Mouse (Mus musculus) heart, postnatal 36 days (tissue): Measurements from ENCODE around the gene P2ry6. TPM values are rescaled to one million over a fixed set of nuclear protein-coding genes. Genes with fewer than 3 reads are reported as not detected.
A peak's percentile ranks its signal among the peaks of the same experiment; 100 is the strongest.

Experiments used
- DNase-seq, 2 experiments: peaks; one replicate each; pipeline ENCODE4 v3.0.0; 2021 to 2022
- intact Hi-C: fragments of 180-260 bp; cut with DNase I; formaldehyde crosslinking; loops from one replicate; pipeline ENCODE4 v1.15.1; 2025
- total RNA-seq, 2 experiments: library from RNA; stranded (reverse); gene quantifications; 2 replicates each; pipeline ENCODE4 v1.2.3; 2021

P2ry6 gene
- total RNA-seq, 2 experiments from 2014 or later: 4.3 to 4.7 TPM

DNA sequence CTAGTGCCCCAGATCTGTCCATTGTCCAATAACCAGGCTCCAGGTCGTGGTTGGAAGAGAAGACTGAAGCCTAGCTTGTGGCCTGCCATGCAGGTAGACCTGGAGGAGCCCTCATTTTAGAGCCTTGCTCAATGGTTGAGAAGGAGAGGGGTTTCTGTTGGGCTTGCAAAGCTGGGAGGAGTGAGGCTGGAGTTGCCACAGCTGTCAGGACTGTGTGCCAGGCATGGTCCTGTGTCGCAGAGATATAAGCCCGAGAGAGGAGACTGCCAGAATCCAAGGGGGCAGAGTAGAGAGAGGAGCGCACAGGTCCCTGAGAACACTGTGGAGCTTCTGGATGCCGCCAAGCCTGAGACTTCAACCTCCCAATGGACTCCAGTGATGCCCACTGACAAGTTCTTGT, 29.7 kb downstream of the P2ry6 start:
- intact Hi-C loops: loop anchor here (5.0 kb wide), 1 partner anchor 33 kb away; no protein-coding TSS in a partner anchor
- DNase-seq: no peak

DNA sequence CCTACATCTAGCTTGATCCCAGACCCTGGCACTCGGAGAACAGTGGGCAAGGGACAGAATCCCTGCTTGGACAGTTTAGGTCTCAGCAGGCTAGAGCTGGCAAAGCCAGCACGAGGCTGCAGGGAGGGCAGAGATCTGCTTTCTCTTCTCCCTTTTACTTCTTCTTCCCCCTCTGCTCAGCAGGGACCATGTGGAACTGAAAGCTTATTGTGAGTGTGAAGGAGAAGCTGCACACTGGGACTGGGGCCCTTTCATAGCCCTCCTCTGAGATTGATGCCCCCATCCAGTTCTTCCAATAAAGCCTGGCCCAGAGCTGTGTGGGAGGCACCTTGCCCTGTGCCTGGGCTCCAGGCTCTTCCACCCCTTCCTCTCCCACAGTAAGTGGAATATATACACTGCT, 30.1 kb downstream of the P2ry6 start:
- no peak for DNase-seq

DNA sequence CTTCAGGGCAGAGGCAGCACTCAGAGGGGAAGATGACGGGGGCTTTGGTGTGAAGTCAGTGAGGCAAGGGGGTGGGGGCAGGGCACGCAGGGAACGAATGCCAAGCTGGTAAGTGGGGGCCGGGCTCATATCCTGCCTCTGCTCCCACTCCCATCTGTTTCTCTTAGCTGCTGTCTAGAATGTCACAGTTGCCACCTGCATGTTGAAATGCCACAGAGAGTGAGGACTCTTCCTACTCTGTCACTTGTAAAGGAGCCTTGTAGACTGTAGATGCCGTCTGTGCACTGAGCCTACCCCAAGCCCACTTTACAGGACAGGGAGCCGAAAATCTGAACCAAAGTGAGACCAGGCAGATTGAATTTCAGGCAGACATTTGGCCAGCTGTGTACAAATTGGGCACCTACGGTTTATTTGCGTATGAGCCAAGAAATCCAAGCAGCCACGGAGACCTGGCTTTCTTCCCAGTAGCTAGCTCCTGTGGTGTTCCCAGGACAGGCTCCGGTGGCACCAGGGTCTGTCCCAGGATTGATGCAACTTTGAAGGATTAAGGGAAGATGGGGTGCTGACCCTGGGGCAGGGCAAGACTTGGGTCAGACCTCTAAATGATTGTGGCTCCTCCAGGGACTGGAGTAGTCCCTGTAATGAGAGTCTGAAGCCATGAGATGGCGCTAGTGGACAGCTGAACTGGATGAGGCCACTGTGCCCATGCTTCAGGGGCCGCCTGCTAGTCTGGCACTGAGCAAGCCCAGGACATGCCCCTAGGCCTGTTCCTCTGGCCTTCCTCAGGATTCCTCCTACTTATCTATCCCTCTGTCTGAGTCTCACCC, 31.4 kb downstream of the P2ry6 start:
- intact Hi-C loops: loop anchor here (1.0 to 5.0 kb wide), 3 partner anchors 22 to 109 kb away; no protein-coding TSS in a partner anchor
- DNase-seq: peak; percentile 70 to 71

More for the DNA sequence above, 30.1 kb downstream of the P2ry6 start:
- intact Hi-C loops: loop anchor here (5.0 kb wide), 1 partner anchor 33 kb away; no protein-coding TSS in a partner anchor

- intact Hi-C loops: loop anchor here (5.0 kb wide), 1 partner anchor 36 kb away; no protein-coding TSS in a partner anchor
These were observed 33.3 kb downstream of the P2ry6 start for GRCm38 (mm10) chr7:100941169-100941568.

GRCm38 (mm10) chr7:100938106-100938505, 36.3 kb downstream of the P2ry6 start:
- DNase-seq: no peak
- intact Hi-C loops: no loop called here

More at GRCm38 (mm10) chr7:100941169-100941568, 33.3 kb downstream of the P2ry6 start:
- DNase-seq: no peak

DNA sequence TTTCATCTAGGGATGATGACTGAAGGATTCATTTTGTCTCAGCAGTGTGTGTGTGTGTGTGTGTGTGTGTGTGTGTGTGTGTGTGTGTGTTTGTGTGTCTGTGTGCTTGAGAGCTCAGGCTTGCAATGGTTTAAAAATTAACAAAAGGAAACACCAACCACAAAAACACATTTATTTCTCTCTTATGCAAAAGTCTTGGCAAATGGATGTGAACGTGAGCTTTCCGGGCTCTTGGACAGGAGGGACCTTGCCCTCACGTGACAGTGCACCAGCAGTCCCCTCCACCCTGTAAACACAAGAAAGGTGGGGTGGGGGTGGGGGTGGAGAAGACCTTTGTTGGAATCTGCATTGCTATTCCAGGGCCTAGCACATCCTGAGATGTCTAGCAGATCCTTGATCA, 37.0 kb downstream of the P2ry6 start:
- DNase-seq: no peak
- intact Hi-C loops: no loop called here

GRCm38 (mm10) chr7:100933520-100933919, 40.9 kb downstream of the P2ry6 start:
- intact Hi-C loops: no loop called here
- no peak for DNase-seq

DNA sequence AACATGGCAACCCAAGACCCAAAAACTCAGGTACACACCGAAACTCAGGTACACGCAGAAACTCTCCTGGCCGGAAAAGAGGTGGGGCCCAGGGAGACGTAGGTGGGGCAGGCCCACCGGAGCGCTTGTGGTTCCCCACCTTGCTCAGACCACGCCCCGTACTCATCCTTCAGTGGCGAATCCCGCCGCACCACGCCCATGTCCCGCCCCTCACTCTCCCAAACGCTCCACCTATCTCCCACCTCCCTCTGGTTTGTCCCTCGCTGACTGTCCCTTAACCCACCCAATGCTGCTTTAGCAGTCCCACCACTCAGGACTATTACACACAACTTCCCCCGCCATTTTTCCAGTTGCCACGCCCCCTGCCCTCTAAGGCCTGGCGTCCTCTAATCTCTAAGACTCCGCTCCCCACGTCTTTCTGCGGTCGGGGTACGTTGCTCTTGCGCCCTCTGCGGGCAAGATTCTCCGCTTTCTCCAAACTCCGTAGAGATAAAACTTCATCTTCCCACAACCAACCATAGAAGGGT, 41.9 kb downstream of the P2ry6 start:
- DNase-seq: peak; percentile 87 to 88
- intact Hi-C loops: loop anchor here (1.0 kb wide), 1 partner anchor 25 kb away; no protein-coding TSS in a partner anchor

GRCm38 (mm10) chr7:100931926-100932480, 42.4 kb downstream of the P2ry6 start, which contains the start of gene Arhgef17:
Arhgef17 (minus strand) TSS chr7:100932107.
- DNase-seq: peak; percentile 65 to 72
- intact Hi-C loops: loop anchor here (1.0 kb wide), 1 partner anchor 25 kb away; no protein-coding TSS in a partner anchor

- intact Hi-C loops: no loop called here
- DNase-seq: peak; percentile 66 to 73
These were observed 43.0 kb downstream of the P2ry6 start for GRCm38 (mm10) chr7:100931316-100931925.

DNA sequence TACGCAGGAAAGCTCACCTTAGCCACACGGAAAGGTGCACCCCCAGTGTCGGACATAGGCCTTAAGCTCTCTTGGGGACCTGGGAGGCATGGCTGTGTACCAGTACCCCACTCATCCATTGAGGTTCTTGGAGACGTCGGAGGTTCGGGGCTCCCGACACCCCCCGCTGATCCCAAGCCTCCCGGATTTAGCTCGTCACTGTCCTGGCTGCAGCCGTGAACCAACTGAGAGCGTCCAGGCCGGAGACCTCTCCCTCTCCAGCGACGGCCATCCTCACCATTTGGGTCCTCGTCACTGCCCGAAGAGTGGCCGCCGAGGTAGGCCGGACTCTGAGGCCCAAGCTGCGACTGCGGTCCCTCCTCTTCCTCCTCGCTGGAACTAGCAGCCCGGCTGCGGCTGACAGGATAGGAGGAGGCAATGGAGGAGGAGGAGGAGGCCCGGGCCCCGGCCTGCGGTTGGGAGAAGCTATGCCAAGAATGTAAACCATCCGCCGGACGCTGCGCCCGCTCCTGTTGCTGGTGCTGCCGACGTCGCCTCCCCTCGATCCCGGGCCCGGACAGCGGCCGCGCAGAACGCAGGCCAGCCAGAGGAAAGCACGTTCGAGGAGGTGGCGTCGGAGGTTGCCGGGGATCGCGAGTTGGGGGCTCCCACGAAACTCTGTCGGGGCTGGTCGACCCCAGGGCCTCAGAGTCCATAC, 43.7 kb downstream of the P2ry6 start:
- intact Hi-C loops: no loop called here
- DNase-seq: peak in 1 of 2 experiments; percentile 60

DNA sequence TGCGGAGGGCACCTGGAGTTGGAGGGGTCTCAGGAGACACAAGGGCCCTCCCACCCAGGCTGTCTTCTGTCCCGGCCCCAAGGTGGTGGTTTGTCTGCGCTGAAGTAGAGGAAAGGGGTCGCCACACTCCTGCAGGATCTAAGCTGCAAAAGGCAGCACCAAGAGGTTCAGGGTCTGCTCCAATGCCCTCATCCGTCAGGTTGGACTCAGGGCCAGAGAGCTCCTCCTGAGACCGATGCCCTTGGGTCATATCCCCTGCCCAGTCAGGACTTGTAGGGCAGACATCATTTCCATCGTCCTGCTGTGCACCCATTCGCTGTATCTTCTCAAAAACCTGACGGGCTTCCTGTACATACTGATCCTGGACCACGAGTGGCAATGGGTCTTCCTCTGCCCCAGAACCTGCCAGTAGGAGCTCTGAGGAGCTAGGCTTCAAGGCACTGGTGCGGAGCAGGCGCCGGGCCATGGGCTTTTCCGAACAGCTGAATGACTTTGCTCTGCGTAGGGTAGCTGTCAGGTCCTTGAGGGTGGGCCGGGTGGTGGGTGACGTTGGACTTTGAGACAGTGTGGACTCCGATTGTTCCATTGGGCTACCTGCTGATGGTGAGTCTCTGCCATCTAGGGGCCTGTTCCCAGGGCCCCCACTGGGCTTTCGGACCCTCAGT, 44.7 kb downstream of the P2ry6 start:
- no peak for DNase-seq
- intact Hi-C loops: no loop called here

GRCm38 (mm10) chr7:100928456-100928855, 46.0 kb downstream of the P2ry6 start:
- no peak for DNase-seq

GRCm38 (mm10) chr7:100927287-100928000, 47.0 kb downstream of the P2ry6 start:
- intact Hi-C loops: no loop called here
- no peak for DNase-seq

More at GRCm38 (mm10) chr7:100928456-100928855, 46.0 kb downstream of the P2ry6 start:
- intact Hi-C loops: no loop called here

- intact Hi-C loops: no loop called here
- no peak for DNase-seq
These were observed 48.0 kb downstream of the P2ry6 start for GRCm38 (mm10) chr7:100926311-100926923.

DNA sequence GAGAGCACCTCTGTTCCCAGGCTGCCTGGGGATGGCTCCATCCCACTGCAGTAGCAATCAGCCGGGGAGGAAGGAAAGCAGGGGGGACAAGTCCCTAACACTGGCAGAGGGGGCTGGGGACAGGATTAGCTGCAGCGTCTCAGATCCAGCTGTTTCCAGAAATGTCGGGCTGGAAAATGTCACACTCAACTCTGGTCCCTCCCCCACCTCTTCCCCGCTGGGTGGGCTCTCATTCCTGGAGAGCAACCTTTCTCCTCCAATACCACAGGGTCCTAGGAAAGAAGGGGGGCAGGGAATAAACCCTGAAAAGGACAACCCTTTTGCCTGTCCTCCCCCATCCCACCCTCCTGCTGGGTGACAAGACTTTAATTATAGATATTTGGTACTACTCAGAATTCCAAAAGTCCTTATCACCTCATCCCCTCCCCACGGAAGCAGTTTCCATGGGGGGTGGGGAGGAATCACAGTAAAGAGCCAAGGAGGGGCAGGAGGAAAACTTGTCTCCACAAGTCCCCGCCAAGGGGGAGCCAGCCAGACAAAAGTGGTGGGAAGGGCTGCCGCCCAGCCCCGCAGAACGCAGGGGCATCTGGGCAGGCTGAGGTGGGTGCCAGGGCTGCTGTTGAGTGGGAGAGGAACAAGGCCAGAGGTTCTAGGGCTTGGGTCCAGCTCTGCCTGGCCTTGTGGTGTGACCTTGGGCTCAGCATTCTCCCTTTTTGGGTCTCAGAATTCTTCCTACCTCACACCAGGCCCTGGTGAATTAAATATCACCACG, 49.6 kb downstream of the P2ry6 start:
- no peak for DNase-seq
- intact Hi-C loops: no loop called here

GRCm38 (mm10) chr7:100924200-100924599, 50.2 kb downstream of the P2ry6 start:
- intact Hi-C loops: no loop called here
- no peak for DNase-seq

GRCm38 (mm10) chr7:100922907-100923306, 51.5 kb downstream of the P2ry6 start:
- intact Hi-C loops: no loop called here
- DNase-seq: no peak
